Mouse (Mus musculus): ENCODE results near the gene Slc11a2. TPM values are rescaled to one million over a fixed set of nuclear protein-coding genes. Genes with fewer than 3 reads are reported as not detected.
"Not testable (repeated sequence)": the region's sequence is repeated elsewhere in the genome, so short reads cannot be mapped to it uniquely, and the experiment has no call there.

Gene Slc11a2
- polyA plus RNA-seq, 1 experiment from 2014 or later, result 24.6 TPM

DNA sequence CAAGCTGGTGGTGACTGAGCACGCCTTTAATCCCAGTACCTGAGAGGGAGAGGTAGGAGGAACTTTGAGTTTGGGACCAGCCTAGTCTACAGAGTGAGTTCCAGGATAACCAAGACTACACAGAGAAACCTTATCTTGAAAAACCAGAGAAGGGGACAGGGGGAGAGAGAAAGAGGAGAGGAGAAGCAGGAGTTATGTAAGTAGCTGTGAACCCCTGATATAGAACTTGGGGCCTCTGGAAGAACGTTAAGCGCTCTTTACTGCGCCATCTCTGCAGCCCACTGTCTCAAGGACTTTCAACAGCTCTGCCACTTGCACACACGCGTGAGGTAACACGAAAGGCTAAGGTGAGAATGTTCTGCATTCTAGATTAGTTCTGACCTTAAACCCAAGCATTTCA lies 33.3 kb downstream of the Slc11a2 start:
- Histone ChIP-seq H3K36me3 (peaks cover 36% of the 10 kb centered on the region), H3K27ac (no peak overlapping the region), H3K4me1 (peaks cover 4% of the 10 kb centered on the region; the same call in 1 of the 2 replicates), H3K4me3 (no peak overlapping the region), H3K9ac (no peak overlapping the region), H3K9me3 (replicated peaks) (no peaks in the 10 kb centered on the region), H3K27me3 (no peaks in the 10 kb centered on the region), H3K4me2 (replicated peaks) (no peak overlapping the region)
- 93% methylated on average over 7 of the region's 7 CpGs for WGBS
- no peak for ATAC-seq (ENCODE audit: low FRiP score)

DNA sequence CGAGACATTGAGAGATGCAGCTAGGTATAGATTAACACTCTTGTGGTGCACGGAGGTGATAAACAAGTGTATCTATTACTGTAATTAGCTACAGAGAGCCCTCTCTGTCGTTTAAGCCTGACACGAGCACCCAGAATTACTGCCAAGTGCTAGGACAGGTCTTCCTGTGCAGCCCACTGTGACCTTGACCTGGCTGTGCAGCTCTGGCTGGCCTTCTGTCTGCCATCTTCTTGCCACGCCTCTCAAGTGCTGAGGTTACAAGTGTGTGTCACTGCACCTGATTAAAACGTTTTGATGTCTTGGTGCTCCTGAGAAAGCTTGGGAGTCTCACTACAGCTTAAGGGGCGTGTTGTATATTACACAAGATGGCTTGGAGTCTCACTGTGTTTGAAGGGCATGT lies 33.8 kb downstream of the Slc11a2 start:
- H3K4me3 ChIP-seq, result no peak overlapping the region
- H3K9ac ChIP-seq, result no peak overlapping the region
- no peak for ATAC-seq (ENCODE audit: low FRiP score)
- peaks cover 4% of the 10 kb centered on the region; the same call in 1 of the 2 replicates for H3K4me1 ChIP-seq
- WGBS, result 83% methylated on average over 7 of the region's 7 CpGs
- H3K27me3 ChIP-seq, result no peaks in the 10 kb centered on the region
- H3K36me3 ChIP-seq, result peaks cover 31% of the 10 kb centered on the region
- H3K27ac ChIP-seq, result no peak overlapping the region
- no peak overlapping the region for H3K4me2 ChIP-seq (replicated peaks)
- no peaks in the 10 kb centered on the region for H3K9me3 ChIP-seq (replicated peaks)

DNA sequence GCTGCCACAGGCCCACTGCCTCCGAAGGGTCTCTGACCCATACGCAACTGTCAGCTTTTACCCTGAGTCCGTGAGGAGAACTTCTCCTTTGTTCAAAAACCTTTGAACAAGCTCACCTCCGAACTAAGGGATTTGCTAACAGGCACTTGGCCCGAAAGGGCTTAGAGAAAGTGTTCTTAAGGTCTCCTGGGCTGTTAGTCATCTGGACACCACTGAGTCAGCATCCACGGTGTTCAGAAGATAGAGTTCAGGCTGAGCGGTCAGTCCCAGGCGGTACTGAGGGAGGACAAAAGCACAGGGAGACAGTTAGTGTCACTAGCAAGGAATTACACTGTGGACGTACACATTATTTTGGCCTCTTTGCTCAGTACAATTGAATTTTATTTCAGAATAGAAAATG lies 36.0 kb downstream of the Slc11a2 start:
- H3K27me3 ChIP-seq, result no peaks in the 10 kb centered on the region
- no peak for ATAC-seq (ENCODE audit: low FRiP score)
- WGBS, result 63% methylated on average over 9 of the region's 9 CpGs

GRCm38 (mm10) chr15:100388224-100388835 lies 36.5 kb downstream of the Slc11a2 start:
- Histone ChIP-seq H3K27me3 (no peaks in the 10 kb centered on the region), H3K9ac (no peak overlapping the region), H3K36me3 (peaks cover 5% of the 10 kb centered on the region; the same call in 1 of the 2 replicates), H3K9me3 (replicated peaks) (no peaks in the 10 kb centered on the region), H3K4me1 (peaks cover 4% of the 10 kb centered on the region; the same call in 1 of the 2 replicates), H3K4me2 (replicated peaks) (no peak overlapping the region), H3K27ac (no peak overlapping the region), H3K4me3 (no peak overlapping the region)
- WGBS, result 92% methylated on average over 16 of the region's 16 CpGs
- ATAC-seq (ENCODE audit: low FRiP score), result no peak

More for the DNA sequence above, 36.0 kb downstream of the Slc11a2 start:
- H3K36me3 ChIP-seq, result peaks cover 11% of the 10 kb centered on the region
- no peak overlapping the region for H3K27ac ChIP-seq
- H3K4me1 ChIP-seq, result peaks cover 4% of the 10 kb centered on the region; the same call in 1 of the 2 replicates
- H3K4me3 ChIP-seq, result no peak overlapping the region
- no peak overlapping the region for H3K4me2 ChIP-seq (replicated peaks)
- no peak overlapping the region for H3K9ac ChIP-seq
- no peaks in the 10 kb centered on the region for H3K9me3 ChIP-seq (replicated peaks)

DNA sequence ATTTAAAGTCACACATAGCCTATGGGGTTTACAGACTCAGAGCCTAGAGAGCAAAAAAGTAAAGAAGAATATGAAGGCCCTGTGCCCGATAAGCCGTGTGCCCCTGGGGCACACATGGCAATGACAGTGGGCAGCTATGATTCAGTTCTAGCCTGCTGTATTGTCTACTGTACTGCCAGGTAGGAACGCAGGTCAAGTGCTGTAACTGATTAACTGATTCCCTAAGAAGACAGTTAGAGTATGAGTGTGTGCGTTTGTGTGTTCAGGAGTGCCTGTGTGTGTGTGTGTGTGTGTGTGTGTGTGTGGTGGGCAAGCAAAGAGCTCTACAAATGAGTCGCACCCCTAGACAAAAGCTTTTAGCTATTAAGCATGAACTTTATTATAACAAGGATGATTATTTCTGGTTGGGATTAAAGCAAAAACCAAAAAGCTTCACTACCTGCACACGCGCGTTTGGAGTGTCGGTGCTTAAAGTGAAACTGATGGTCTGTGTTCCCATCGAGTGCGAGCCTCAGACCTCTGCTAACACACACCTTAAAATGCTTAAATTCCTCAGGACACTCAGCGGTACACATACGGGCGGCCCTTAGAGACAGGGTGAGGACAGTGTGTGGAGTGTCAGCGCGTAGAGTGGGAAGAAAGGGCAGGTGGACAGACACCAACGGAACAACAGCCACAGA lies 37.2 kb downstream of the Slc11a2 start:
- ATAC-seq (ENCODE audit: low FRiP score), result no peak
- H3K4me2 ChIP-seq (replicated peaks), result no peak overlapping the region
- H3K4me1 ChIP-seq, result peaks cover 4% of the 10 kb centered on the region; the same call in 1 of the 2 replicates
- no peaks in the 10 kb centered on the region for H3K9me3 ChIP-seq (replicated peaks)
- no peaks in the 10 kb centered on the region for H3K27me3 ChIP-seq
- WGBS, result 95% methylated on average over 17 of the region's 17 CpGs
- no peak overlapping the region for H3K9ac ChIP-seq
- no peak overlapping the region for H3K27ac ChIP-seq
- no peak overlapping the region for H3K4me3 ChIP-seq
- no peaks in the 10 kb centered on the region for H3K36me3 ChIP-seq

- H3K27ac ChIP-seq, result no peak overlapping the region
- no peak overlapping the region for H3K4me3 ChIP-seq
- no peaks in the 10 kb centered on the region for H3K36me3 ChIP-seq
- peaks cover 4% of the 10 kb centered on the region; the same call in 1 of the 2 replicates for H3K4me1 ChIP-seq
- ATAC-seq (ENCODE audit: low FRiP score), result no peak
- H3K4me2 ChIP-seq (replicated peaks), result no peak overlapping the region
- no peaks in the 10 kb centered on the region for H3K27me3 ChIP-seq
- no peaks in the 10 kb centered on the region for H3K9me3 ChIP-seq (replicated peaks)
- no peak overlapping the region for H3K9ac ChIP-seq
- 93% methylated on average over 9 of the region's 9 CpGs for WGBS
Observed at GRCm38 (mm10) chr15:100385705-100386104, 39.2 kb downstream of the Slc11a2 start.

GRCm38 (mm10) chr15:100380104-100380503 lies 44.8 kb downstream of the Slc11a2 start:
- WGBS, result 73% methylated on average over 2 of the region's 2 CpGs
- Histone ChIP-seq H3K36me3 (no peaks in the 10 kb centered on the region), H3K9ac (no peak overlapping the region)

GRCm38 (mm10) chr15:100379658-100380057 lies 45.2 kb downstream of the Slc11a2 start:
- no peak overlapping the region for H3K4me3 ChIP-seq
- H3K4me1 ChIP-seq, result no peaks in the 10 kb centered on the region
- WGBS, result 89% methylated on average over 8 of the region's 8 CpGs
- H3K36me3 ChIP-seq, result no peaks in the 10 kb centered on the region
- no peak for ATAC-seq (ENCODE audit: low FRiP score)
- H3K27ac ChIP-seq, result no peak overlapping the region
- H3K27me3 ChIP-seq, result no peaks in the 10 kb centered on the region
- no peaks in the 10 kb centered on the region for H3K9me3 ChIP-seq (replicated peaks)
- H3K9ac ChIP-seq, result no peak overlapping the region
- no peak overlapping the region for H3K4me2 ChIP-seq (replicated peaks)

More at GRCm38 (mm10) chr15:100380104-100380503, 44.8 kb downstream of the Slc11a2 start:
- H3K4me1 ChIP-seq, result no peaks in the 10 kb centered on the region
- H3K4me3 ChIP-seq, result no peak overlapping the region
- H3K27me3 ChIP-seq, result no peaks in the 10 kb centered on the region
- H3K27ac ChIP-seq, result no peak overlapping the region
- H3K4me2 ChIP-seq (replicated peaks), result no peak overlapping the region
- no peaks in the 10 kb centered on the region for H3K9me3 ChIP-seq (replicated peaks)
- ATAC-seq (ENCODE audit: low FRiP score), result no peak

- H3K27ac ChIP-seq; H3K4me2 ChIP-seq (replicated peaks); H3K9me3 ChIP-seq (replicated peaks); H3K4me3 ChIP-seq; H3K27me3 ChIP-seq; H3K36me3 ChIP-seq; ATAC-seq (ENCODE audit: low FRiP score); H3K4me1 ChIP-seq; H3K9ac ChIP-seq: not testable (repeated sequence)
- WGBS, result 34% methylated on average over 3 of the region's 9 CpGs
Observed at GRCm38 (mm10) chr15:100377847-100378505, 46.9 kb downstream of the Slc11a2 start.

- H3K27me3 ChIP-seq, result no peaks in the 10 kb centered on the region
- 36% methylated on average over 5 of the region's 5 CpGs for WGBS
- H3K4me3 ChIP-seq, result no peak overlapping the region
- H3K9me3 ChIP-seq (replicated peaks), result no peaks in the 10 kb centered on the region
- H3K9ac ChIP-seq, result no peak overlapping the region
- H3K4me2 ChIP-seq (replicated peaks), result no peak overlapping the region
- no peak for ATAC-seq (ENCODE audit: low FRiP score)
- H3K27ac ChIP-seq, result no peak overlapping the region
- H3K4me1 ChIP-seq, result no peaks in the 10 kb centered on the region
- no peaks in the 10 kb centered on the region for H3K36me3 ChIP-seq
Observed at GRCm38 (mm10) chr15:100375066-100375465, 49.8 kb downstream of the Slc11a2 start.

- WGBS, result 84% methylated on average over 7 of the region's 7 CpGs
- Histone ChIP-seq H3K9me3 (replicated peaks) (peaks cover 6% of the 10 kb centered on the region), H3K4me2 (replicated peaks) (no peak overlapping the region), H3K27ac (no peak overlapping the region), H3K9ac (no peak overlapping the region), H3K36me3 (no peaks in the 10 kb centered on the region), H3K4me3 (no peak overlapping the region), H3K27me3 (no peaks in the 10 kb centered on the region), H3K4me1 (no peaks in the 10 kb centered on the region)
- ATAC-seq (ENCODE audit: low FRiP score), result no peak
Observed at GRCm38 (mm10) chr15:100367119-100367518, 57.8 kb downstream of the Slc11a2 start.

DNA sequence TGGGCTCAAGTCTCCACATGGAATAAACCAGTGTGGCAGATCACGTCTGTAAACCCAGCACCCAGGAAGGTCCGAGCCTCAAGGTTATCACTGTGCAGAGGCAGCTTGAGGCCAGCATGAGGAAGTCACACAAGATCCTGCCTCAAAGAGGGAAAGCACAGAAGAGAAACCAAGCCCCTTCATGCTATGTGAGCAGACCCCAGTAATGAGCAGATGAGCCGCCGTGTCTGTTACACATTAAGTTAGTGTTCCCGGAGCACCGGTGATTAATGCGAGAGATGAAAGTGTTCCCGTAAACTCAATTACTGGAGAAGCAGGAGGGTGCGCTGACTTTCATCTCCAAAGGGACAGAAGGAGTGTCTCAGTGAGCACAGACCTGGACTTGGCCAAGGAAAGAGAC lies 58.9 kb downstream of the Slc11a2 start:
- not testable (repeated sequence) for H3K4me2 ChIP-seq (replicated peaks); H3K4me1 ChIP-seq; H3K4me3 ChIP-seq; H3K9me3 ChIP-seq (replicated peaks); H3K9ac ChIP-seq; ATAC-seq (ENCODE audit: low FRiP score); H3K27ac ChIP-seq; H3K27me3 ChIP-seq; H3K36me3 ChIP-seq
- WGBS, result 53% methylated on average over 9 of the region's 9 CpGs
